Mouse (Mus musculus) small intestine, adult 2 months (tissue): ENCODE measurements around the gene Ngdn.
"Not testable (repeated sequence)": the region's sequence is repeated elsewhere in the genome, so short reads cannot be mapped to it uniquely, and the experiment has no call there.

Experiments used
- CTCF ChIP-seq: fragments of 200-500 bp; IDR thresholded peaks from 2 replicates; pipeline ENCODE4 v1.5.1; 2012; ENCODE audit warnings: low read depth, mild to moderate bottlenecking, control low read depth, inconsistent platforms, low read length, moderate library complexity, mixed read lengths; ENCODE audit not compliant: insufficient replicate concordance, insufficient read length; ENCODE audit errors: extremely low read depth
- POLR2A ChIP-seq: fragments of 200-500 bp; IDR thresholded peaks from 2 replicates; pipeline ENCODE4 v1.6.1; 2012; ENCODE audit warnings: low read depth, mild to moderate bottlenecking, control low read depth, inconsistent platforms, low read length, moderate library complexity

- not testable (repeated sequence) for TF ChIP-seq POLR2A, CTCF
Observed at GRCm38 (mm10) chr14:54988350-54988874, 26.8 kb upstream of the Ngdn start.
